Mouse (Mus musculus) c-Kit-positive CD71-positive TER-119-negative erythroid progenitor cells, embryonic 14.5 days (primary cell): ENCODE data around the gene Kmt5b.

Experiments
- DNase-seq: peaks from one replicate; pipeline ENCODE4 v3.0.0-alpha.2; 2013; ENCODE audit warnings: low read depth

Kmt5b gene

DNA sequence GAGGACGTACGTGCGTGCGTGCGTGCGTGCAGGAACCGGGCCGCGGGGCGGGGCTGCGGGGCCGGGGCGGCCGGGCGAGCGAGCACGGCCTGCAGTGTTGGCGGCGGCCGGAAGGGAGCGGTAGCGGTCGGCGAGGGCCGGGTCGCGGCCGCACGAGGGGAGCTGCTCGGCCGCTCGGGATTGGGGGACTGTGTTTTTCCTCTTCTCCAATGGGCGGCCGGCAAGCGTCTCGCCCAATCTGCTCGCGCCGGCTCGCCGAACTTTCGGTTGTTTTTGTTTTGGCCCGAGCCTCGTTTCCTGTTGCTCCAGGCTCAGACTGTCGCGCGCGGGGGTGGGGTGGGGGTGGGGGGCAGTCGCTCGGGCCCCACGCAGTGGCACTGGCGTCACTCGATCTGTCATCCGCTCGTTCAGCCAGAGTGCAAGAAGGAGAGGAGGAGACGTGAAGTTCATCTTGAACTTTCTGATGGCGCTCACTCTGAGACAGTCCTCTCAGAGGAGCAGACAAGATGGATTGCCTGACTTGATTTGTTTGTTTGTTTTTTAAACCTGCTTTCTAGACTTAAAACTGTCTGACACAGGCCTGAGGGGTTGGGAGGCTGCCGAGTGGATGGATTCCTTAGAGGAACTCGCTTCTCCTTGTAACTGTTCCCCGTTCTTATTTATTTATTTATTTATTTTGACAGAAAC lies 1.6 kb downstream of the Kmt5b start:
- peak; percentile 85 for DNase-seq

DNA sequence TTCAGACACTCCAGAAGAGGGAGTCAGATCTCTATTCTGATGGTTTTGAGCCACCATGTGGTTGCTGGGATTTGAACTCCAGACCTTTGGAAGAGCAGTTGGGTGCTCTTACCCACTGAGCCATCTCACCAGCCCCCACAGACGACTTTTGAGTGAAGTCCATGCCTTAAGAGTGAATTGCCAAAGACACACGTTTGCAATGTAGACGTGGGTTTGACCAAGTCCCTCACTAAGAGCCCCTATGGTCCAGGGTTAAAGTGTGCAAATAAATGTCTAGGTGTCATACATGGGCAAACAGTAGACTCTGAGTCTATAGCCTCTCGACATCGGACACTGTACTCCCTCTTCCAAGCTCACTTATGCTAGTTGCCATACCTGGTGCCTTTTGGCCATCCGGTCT lies 2.3 kb downstream of the Kmt5b start:
- DNase-seq = no peak

DNA sequence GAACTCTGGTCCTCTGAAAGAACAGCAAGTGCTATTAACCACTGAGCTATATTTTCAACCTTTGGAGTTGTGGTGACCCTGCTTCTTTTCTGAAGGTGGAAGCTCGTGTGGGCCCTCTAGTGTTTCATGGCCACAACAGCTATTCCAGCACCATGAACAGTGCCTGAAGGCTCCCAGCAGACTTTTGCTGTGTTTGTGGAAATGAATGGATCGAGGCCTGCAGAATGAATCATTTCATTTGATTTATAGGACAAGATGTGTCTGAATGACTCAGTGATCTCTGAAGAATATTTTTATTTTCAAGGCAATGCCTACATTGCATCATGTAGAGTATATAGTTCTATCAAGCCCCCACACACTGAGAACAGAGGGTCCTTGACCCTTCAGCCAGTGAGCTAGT lies 6.9 kb downstream of the Kmt5b start:
- DNase-seq = no peak

- DNase-seq = no peak
Observed at GRCm38 (mm10) chr19:3778713-3779112, 11.5 kb downstream of the Kmt5b start.

GRCm38 (mm10) chr19:3790077-3790476 lies 22.9 kb downstream of the Kmt5b start:
- no peak for DNase-seq

GRCm38 (mm10) chr19:3805526-3805925 lies 38.3 kb downstream of the Kmt5b start:
- no peak for DNase-seq

DNA sequence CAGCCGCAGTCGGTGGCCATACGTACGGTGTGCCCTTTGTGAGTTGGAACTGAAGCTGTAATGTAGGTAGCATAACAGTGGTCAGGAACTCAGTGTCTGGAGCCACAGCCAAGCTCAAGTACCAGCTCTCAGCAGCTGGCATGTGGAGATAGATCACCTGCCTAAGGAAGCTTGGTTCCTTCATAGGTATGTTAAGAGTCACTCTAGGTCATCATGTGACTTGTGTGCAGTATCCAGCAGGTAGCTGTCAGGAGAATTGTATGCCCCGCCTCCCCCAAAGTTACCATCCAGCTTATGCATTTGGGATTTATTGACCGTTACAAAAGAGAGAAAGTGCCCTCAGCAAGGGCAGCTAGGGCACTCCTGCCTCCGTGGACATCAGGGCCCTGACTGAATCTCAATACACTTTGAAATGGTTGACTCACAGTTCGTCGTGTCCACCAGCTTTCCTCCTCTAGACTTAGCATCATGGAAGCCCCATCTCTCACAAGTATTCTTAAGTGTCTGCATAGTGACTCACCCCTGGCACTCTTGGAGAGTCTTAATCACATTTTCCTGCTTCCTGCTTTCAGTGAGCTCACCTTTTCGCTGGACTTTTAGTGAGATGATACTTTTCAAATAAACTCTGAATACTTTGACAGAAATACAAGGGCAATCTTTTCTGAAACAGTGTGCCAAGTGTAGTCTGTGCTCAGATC lies 43.5 kb downstream of the Kmt5b start:
- no peak for DNase-seq

- no peak for DNase-seq
Observed at GRCm38 (mm10) chr19:3814461-3814860, 47.2 kb downstream of the Kmt5b start.

DNA sequence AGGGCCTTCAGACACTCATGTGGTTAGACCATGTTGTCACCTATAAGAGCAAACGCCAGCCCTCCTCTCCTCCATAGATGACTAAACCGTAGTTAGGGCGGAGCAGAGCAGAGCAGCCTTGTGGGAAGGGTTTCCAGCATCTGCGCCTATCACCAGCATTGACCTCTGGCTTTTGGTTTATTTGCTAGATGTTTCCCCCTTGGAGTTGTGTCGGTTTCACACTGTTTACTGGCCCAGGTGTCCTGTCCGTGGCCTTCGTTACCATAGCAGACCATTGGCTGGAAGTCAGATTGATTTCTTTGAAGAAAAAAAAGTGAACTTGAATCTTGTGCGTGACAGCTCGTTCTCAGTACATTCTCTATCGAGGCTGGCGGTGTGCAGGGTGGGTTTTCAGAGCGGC lies 48.6 kb downstream of the Kmt5b start:
- no peak for DNase-seq

- no peak for DNase-seq
Observed at GRCm38 (mm10) chr19:3819080-3819479, 51.9 kb downstream of the Kmt5b start.

DNA sequence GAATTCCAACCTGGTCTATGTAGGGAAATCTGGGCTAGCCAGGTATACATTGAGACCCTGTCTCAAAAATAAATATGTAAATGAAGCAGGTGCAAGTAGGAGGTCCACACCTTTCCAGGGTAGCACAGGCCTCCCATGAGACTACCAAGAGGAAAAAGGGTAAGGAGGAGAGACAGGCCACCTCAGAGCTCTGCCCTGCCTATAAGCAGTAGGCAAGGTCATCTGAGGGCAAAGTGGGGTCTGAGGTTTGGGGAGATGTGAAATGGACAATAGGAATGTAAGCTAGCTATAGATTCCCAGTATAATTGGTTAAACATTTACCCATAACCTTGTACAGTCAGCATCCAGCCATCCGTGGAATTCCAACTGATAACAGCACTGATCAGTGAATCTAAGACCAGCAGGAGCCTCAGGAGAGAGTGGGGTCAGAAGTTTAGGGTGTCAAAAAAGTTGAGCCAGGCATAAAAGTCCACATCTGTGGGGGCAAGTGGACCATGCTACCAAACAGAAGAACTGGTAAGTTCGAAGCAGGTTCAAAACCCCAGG lies 52.8 kb downstream of the Kmt5b start:
- no peak for DNase-seq

DNA sequence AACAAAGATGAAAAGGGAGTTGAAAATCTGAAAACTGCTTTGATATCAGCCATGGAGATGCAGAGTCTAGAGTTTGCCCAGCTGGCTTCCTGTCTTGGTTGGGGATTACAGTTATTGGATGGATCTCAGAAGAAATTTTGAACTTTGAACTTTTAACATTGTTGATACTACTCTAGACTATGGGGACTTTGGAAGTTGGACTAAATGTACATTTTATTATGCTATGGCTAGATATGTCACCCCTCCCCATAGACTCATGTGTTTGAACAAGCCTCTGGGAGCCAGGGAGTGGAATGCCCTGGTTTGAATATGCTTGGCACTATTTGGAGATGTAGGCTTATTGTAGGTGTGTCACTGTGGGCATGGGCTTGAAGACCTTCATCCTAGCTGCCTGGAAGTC lies 57.8 kb downstream of the Kmt5b start:
- no peak for DNase-seq

DNA sequence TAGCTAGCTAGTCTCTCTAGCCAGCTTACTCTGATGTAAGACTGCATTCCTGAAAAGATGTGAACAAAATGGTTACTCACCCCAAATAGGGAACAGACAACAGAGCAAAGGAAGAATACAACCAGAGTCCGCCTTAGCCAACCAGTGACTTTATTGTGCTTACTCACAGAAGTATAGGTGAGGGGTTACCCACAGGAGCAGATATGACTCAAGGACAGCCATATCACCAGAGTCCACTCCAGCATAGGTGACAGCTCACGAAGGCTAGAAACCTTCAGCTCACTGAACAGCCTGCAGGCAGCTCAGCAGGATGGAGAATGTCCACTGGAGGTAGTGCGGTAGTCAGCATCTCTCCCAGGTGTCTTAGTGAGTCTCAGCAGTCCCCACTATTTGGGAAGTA lies 62.6 kb downstream of the Kmt5b start:
- no peak for DNase-seq

DNA sequence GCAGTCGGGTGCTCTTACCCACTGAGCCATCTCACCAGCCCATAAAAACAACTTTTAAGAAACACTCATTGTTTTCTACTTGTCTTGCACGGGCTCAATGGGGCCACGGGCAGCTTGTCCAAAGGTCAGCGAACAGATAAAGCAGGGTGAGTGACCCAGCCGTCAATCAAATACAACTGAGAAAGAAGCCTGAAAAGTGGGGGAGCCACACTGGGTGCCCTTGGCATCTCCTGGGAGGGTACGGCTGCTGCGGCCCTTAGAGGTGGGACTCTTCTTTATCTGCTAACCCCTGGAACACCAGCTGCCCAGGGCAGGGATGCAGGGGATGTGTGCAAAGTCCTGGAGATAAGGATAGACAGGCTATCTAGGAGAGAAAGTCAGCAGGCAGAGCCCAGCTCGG lies 64.5 kb downstream of the Kmt5b start:
- peak; percentile 39 for DNase-seq

- DNase-seq = peak; percentile 17
Observed at GRCm38 (mm10) chr19:3832851-3833353, 65.7 kb downstream of the Kmt5b start.

DNA sequence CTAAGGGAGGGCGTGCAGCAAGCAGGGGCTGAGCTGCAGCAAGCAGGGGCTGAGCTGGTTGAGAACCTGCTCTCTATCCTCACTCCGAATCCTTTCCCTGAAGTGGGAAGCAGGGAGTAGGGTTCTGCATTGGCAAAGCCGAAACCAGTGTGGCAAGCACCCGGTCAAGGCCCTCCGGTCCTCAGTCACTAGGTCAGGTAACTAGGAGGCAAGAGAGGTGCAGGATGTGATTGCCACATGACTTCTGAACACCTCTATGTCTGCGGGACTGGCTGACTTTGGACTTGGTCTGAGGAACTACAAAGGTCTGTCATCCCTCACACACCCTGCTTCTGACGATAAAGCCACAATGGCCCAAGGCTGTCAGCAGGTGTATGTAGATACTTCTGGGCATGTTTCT lies 67.1 kb downstream of the Kmt5b start:
- no peak for DNase-seq

- no peak for DNase-seq
Observed at GRCm38 (mm10) chr19:3836791-3837190, 69.6 kb downstream of the Kmt5b start.

GRCm38 (mm10) chr19:3838931-3839330 lies 71.7 kb downstream of the Kmt5b start:
- no peak for DNase-seq

GRCm38 (mm10) chr19:3839686-3840085 lies 72.5 kb downstream of the Kmt5b start:
- no peak for DNase-seq

GRCm38 (mm10) chr19:3840214-3840651 lies 73.0 kb downstream of the Kmt5b start:
- no peak for DNase-seq

- DNase-seq = no peak
Observed at GRCm38 (mm10) chr19:3840685-3841084, 73.5 kb downstream of the Kmt5b start.

GRCm38 (mm10) chr19:3842359-3843148 lies 75.3 kb downstream of the Kmt5b start:
- DNase-seq = no peak

- no peak for DNase-seq
Observed at GRCm38 (mm10) chr19:3843629-3844028, 76.4 kb downstream of the Kmt5b start.
